Mouse (Mus musculus): Measurements from ENCODE around the gene S100a1.

The S100a1 gene

DNA sequence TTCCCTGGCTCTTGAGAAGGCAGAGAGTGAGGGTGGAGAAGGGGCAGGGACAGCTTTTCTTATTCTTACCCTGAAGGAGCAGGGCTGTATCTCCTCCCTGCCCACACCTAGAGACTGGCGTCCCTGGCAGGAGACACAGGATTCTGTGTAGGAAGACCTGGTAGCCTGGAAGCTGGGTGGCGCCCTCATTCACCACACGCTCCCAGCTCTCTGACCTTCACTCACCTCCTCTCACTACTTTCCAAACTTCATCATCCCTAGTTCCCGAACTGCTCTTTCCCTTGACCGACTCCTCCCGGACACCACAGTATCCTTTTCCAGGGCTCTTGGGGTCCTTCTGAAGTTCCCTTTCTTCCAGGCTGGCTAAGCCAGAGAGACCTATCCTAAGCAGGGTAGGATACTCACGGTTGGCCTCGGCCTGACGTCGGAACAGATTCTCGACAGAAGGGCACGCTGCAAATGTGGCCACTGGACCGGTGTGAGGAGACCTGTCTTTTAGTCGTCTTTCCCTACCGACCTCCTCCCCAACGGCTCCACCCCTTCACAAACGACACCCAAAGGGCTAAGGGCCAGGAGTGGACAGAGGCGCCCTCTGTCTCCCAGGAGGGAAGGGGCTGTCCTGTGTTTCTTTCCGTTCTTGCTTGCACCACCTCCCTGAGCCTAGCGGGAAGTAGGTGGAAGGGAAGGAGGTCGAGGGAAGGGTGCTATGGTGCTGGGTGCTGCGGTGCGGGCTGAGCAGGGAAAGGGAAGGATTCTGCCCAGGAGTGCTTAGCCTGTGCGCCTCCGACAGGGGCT lies at the start of gene S100a1, which contains the start of gene S100a13:
Gene S100a1, minus strand, starts transcription at position 597 of the 795 bp plus-strand sequence.
Gene S100a13, plus strand, starts transcription at position 640 of the 795 bp plus-strand sequence.
- no peak for DNase-seq (ENCODE audit: low spot score)

GRCm38 (mm10) chr3:90560008-90560628 lies 45.9 kb upstream of the S100a1 start, which contains the start of gene S100a3:
Gene S100a3, plus strand, starts transcription at chr3:90560578.
- no peak for DNase-seq (ENCODE audit: low spot score)

DNA sequence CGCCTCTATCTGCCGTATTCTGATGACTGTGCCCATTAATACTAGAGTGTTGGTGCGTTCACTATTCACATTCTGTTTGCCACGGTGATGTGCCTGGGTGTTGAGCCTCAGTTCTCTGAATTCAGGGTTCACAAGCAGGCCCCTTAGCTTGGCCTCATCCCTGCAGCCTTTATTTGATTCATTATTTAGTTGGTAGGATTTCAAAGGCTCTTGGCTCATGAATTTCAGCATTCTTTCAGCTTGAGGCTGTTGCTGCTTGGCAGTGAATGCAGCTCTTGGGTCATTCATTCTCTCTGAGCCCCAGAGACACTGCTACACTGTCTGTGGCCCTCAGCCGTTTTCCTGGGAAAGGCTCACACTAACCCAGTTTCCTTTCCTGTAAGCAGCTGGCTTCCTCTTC lies 41.8 kb upstream of the S100a1 start:
- DNase-seq (ENCODE audit: low spot score), result peak; percentile 20

DNA sequence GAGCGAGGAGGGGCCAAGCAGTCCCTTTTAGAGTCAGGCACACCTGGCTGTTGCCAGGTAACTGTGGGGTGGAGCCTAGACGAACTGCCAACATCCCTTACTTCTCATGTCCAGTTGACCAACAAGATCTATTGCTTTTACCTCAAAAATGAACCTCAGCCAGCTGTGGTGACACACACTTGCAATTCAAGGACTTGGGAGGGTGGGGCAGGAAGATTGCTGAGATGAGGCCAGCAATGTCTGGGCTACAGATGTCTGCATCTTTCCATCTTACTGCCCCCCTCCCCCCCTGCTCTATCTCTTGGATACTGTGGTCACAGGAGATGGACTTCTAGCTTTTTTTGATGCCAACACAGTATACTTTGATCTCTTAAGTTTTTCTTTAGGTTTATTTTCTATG lies 38.0 kb upstream of the S100a1 start:
- DNase-seq (ENCODE audit: low spot score), result no peak

GRCm38 (mm10) chr3:90550421-90550790 lies 36.2 kb upstream of the S100a1 start:
- DNase-seq (ENCODE audit: low spot score), result no peak

- DNase-seq (ENCODE audit: low spot score), result no peak
Observed at GRCm38 (mm10) chr3:90549676-90550420, 35.7 kb upstream of the S100a1 start.

GRCm38 (mm10) chr3:90540904-90541303 lies 26.7 kb upstream of the S100a1 start:
- DNase-seq (ENCODE audit: low spot score), result peak; percentile 15

GRCm38 (mm10) chr3:90537905-90538296 lies 23.7 kb upstream of the S100a1 start:
- no peak for DNase-seq (ENCODE audit: low spot score)

DNA sequence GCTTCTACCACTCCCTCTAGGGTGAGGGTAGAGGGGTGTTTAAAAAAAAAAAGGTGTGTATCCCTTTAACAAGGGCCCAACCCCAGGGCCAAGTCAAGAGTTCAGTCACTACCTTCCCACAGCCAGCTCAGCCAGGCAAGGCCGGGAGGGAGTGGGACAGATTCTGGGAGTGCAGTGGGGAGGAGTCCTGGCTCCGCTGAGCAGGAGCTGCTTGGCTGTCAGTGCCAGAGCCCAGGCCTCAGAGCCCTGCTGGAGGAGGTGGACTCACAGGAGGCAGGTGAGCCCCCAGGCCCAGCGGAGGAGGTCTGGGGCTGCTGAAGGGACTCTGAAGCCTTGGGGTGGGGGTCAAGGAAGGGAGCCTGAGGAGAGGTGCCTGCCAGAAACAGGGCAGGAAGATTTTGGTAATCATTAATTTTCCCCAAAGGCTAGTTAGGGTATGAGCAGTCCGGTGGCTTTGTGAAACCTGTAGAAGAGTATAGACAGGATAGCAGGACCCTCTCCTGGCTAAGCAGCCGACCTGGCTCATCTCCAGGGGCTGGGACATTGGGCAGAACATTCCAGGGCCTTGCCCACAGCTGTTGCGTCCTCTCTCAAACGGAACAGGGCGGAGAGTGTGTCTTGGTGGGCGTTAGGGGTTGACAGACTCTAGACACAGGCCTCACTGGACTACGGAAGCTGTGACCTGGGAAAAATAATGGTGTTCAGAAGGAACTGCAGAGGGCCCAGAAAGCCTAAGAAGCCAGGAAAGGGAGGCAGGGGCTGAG lies 23.1 kb upstream of the S100a1 start, which contains the start of gene S100a16:
Gene S100a16, plus strand, starts transcription at position 114 of the 764 bp plus-strand sequence.
- no peak for DNase-seq (ENCODE audit: low spot score)

- DNase-seq (ENCODE audit: low spot score), result no peak
Observed at GRCm38 (mm10) chr3:90535446-90535845, 21.3 kb upstream of the S100a1 start.

DNA sequence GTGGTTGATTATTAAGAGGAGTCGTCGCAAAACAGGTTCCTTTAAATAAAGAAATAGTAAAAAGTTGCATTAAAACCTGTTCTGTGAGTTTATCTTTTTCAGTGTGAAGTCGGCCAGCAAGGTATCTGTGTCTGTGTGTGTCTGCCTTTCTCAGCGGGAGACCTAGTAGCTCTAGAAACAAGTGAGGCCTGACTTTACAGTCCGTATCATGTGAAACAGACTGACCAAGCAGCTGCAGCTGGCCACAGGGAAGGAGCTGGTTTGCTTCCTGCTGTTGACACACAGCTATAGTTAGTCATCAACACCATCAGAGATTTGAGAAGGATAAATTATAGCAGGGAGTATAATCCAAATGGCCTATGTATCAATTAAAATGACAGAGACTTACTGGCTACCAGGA lies 17.5 kb upstream of the S100a1 start:
- DNase-seq (ENCODE audit: low spot score), result no peak

DNA sequence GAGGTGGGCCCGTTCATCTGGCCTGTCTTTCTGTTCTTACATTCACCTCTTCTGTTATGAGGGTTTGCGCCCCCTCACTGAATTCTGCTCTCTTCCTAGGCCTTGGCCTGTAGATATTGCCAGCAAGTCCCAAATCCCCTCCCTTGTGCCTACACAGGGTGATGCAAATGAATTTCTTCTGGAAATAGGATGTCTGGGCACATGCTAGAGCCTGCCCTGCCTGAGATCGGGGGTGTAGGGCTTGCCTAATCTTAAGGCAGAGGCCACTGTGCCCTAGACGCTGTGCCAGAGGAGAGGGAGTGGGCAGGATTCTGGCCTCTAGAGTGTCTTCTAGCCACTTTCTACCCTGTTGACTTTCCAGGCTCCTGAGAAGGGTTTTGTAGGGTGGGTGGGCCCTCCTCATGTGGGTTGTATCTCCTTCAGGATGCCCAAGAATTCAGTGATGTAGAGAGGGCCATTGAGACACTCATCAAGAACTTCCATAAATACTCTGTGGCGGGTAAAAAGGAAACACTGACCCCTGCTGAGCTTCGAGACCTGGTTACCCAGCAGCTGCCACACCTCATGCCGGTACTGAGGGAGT lies 13.2 kb upstream of the S100a1 start:
- no peak for DNase-seq (ENCODE audit: low spot score)

- DNase-seq (ENCODE audit: low spot score), result no peak
Observed at GRCm38 (mm10) chr3:90526580-90526979, 12.4 kb upstream of the S100a1 start, which contains the start of gene S100a14. Gene S100a14, plus strand, starts transcription at chr3:90526856.

- no peak for DNase-seq (ENCODE audit: low spot score)
Observed at GRCm38 (mm10) chr3:90526076-90526475, 11.9 kb upstream of the S100a1 start.

DNA sequence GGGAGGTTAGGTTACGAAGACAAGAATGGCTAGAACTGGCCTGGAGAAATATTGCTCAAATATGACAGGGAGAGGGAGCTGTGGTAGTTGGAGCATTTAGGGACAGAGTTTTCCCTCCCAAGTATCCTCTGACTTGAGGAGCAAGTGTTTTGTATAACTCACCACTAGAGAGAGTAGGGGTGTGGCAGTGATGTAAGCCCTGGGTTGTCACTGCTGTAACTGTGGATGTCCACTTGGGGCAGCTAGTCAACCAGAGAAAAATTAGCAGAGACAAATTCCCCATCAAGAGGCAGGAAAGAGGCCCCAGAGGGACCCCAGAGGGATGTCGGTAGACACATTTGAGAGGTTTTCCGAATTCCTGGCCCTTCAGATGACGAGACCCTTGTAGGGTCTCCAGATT lies 11.2 kb upstream of the S100a1 start:
- DNase-seq (ENCODE audit: low spot score), result peak; percentile 53

GRCm38 (mm10) chr3:90517711-90518110 lies 3.5 kb upstream of the S100a1 start:
- DNase-seq (ENCODE audit: low spot score), result no peak

GRCm38 (mm10) chr3:90515789-90516188 lies 1.6 kb upstream of the S100a1 start:
- no peak for DNase-seq (ENCODE audit: low spot score)

DNA sequence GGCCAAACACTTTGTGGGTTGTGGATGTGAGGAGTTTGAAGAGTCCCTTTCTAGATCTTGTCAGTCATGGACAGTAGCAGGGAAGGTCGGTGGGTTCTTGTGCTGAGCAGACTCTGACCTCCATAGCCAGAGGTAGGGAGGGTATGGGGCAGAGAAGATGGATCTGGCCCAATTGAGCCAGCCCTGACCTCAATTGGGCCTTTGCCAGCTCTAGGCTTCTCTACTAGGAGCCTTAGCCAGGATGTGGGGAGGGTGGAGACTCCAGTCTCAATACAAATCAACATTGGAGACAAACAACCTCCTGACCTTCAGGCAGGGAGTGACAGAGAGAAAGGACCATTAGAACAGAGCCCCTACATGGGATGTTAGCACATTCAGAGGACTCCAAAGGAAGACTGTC lies 1.1 kb upstream of the S100a1 start:
- no peak for DNase-seq (ENCODE audit: low spot score)

DNA sequence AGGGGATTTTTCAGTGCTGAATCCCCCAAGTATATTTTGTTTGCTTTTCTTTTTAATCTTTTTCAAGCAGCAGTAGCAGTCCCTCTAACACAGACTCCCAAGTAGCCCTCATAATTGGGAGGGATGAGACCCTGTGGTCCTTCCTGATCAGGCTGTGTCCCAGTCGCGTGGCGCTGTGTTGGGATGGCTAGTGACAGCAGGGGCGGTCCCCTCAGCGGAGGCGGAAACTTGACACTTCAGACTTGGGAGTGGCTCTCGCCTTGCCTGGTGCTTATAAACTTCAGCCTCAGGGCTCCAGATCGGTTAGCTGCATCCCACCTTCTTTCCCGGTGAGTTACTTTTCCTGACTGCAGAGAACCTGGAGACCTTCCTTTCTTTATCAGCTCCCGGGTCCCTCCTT lies 499 bp upstream of the S100a1 start:
- DNase-seq (ENCODE audit: low spot score), result no peak

- DNase-seq (ENCODE audit: low spot score), result no peak
Observed at GRCm38 (mm10) chr3:90512948-90513642, 1.1 kb downstream of the S100a1 start.

DNA sequence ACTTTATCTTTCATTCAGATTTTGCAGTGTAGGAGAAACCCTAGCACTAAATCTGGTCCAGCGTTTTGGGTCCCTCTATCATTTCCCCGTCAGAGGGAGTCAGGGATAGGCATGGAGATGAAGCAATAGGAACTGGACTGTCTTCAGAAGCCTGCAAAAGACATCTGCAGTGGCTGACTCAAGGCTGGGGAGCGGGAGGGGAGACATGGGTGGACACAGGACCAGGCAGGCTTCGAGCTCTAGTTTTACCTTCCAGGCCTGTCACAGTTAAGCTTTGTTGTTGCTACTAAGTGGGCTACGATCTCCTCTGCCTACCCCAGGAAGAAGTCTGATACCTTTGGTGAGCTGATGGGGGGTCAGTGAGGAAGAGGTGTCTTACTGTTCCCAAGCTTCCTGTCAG lies 1.9 kb downstream of the S100a1 start:
- DNase-seq (ENCODE audit: low spot score), result no peak

Measured in layer of hippocampus, adult 9-10 months (tissue).